Mouse (Mus musculus) lung, postnatal 0 days (tissue): Measurements from ENCODE around the gene Galnt16.

Source experiments
- CTCF ChIP-seq: IDR thresholded peaks from 2 replicates; pipeline ENCODE4 v1.5.1; 2016; ENCODE audit warnings: antibody characterized with exemption, mild to moderate bottlenecking
- EP300 ChIP-seq: IDR thresholded peaks from 2 replicates; pipeline ENCODE4 v1.6.1; 2016; ENCODE audit warnings: antibody characterized with exemption, mild to moderate bottlenecking, control low read depth

GRCm38 (mm10) chr12:80498356-80498755 is 19.7 kb upstream of the Galnt16 start:
- TF ChIP-seq CTCF: peak; percentile 60
- no peak for TF ChIP-seq EP300
